Mouse (Mus musculus): Measurements from ENCODE around the gene Acad12.

The Acad12 gene

GRCm38 (mm10) chr5:121583765-121584501 lies 34.8 kb downstream of the Acad12 start:
- peak; percentile 98 for DNase-seq (ENCODE audit: low spot score)

- no peak for DNase-seq (ENCODE audit: low spot score)
Observed at GRCm38 (mm10) chr5:121581945-121582344, 36.8 kb downstream of the Acad12 start.

- no peak for DNase-seq (ENCODE audit: low spot score)
Observed at GRCm38 (mm10) chr5:121576927-121577488, 41.7 kb downstream of the Acad12 start.

GRCm38 (mm10) chr5:121575867-121576266 lies 42.9 kb downstream of the Acad12 start:
- DNase-seq (ENCODE audit: low spot score): no peak

GRCm38 (mm10) chr5:121574145-121574544 lies 44.6 kb downstream of the Acad12 start:
- no peak for DNase-seq (ENCODE audit: low spot score)

GRCm38 (mm10) chr5:121570787-121571186 lies 48.0 kb downstream of the Acad12 start:
- no peak for DNase-seq (ENCODE audit: low spot score)

- DNase-seq (ENCODE audit: low spot score): peak; percentile 89
Observed at GRCm38 (mm10) chr5:121569881-121570420, 48.8 kb downstream of the Acad12 start.

GRCm38 (mm10) chr5:121566035-121566681 lies 52.6 kb downstream of the Acad12 start:
- DNase-seq (ENCODE audit: low spot score): no peak

- peak; percentile 90 for DNase-seq (ENCODE audit: low spot score)
Observed at GRCm38 (mm10) chr5:121564468-121564895, 54.3 kb downstream of the Acad12 start.

GRCm38 (mm10) chr5:121562436-121562835 lies 56.3 kb downstream of the Acad12 start:
- DNase-seq (ENCODE audit: low spot score): no peak

- no peak for DNase-seq (ENCODE audit: low spot score)
Observed at GRCm38 (mm10) chr5:121549196-121549595, 69.5 kb downstream of the Acad12 start.

- no peak for DNase-seq (ENCODE audit: low spot score)
Observed at GRCm38 (mm10) chr5:121547084-121547483, 71.7 kb downstream of the Acad12 start.
